Mouse (Mus musculus): ENCODE measurements around the gene Disp1.

DNA sequence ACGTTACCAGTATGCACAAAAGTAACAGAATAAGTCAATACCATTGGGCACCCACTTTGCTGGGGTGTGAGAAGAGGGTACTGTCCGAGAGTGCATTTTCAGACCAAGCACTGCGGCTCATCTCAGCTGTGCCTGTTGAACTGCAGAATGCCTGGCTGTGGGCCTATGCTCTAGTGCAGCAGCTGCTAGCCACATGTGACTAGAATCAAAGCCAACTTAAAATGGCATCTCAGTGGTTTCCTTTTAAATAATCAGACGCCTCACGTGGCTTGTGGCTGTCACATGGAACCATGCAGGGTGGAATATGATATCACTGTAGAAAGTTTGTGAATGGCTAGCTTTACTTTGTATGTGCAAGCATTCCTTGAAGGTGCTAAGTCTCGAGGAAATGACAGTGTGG lies 172.0 kb downstream of the Disp1 start:
- TF ChIP-seq EP300 (IDR thresholded peaks at IDR 0.05): no peak
- TF ChIP-seq CTCF (IDR thresholded peaks at IDR 0.05): no peak

Measured in lung, postnatal 0 days (tissue).